Mouse (Mus musculus): ENCODE measurements around the gene Mvd. TPM values are rescaled to one million over a fixed set of nuclear protein-coding genes. Genes with fewer than 3 reads are reported as not detected.

Mvd gene
- total RNA-seq, 2 experiments from 2014 or later = 16.7 to 17.6 TPM

DNA sequence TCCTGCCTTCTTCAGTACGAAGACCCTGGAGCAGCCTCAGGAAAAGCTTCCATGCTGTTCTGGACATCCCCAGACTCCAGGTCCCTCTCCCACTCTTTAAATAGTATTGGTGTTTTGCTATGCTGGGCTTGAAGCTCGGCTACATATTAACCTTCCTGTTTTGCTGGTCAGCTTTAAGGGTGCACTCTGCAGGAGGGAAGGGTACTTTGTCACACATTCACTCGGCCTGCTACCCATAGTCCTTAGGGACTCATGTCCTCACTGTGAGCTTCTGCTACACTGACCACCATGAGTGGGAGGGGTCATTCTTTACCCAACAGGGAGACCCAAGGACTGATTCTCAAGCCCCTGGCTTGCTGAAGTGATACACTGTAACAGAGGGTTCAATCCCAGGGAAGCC lies 12.6 kb downstream of the Mvd start:
- TF ChIP-seq CTCF (conservative IDR thresholded peaks at IDR 0.05) = no peak
- H3K4me3 ChIP-seq = no peak overlapping the region
- H3K27ac ChIP-seq = no peak overlapping the region
- no peak for DNase-seq (ENCODE audit: low spot score in 2 of 2)

DNA sequence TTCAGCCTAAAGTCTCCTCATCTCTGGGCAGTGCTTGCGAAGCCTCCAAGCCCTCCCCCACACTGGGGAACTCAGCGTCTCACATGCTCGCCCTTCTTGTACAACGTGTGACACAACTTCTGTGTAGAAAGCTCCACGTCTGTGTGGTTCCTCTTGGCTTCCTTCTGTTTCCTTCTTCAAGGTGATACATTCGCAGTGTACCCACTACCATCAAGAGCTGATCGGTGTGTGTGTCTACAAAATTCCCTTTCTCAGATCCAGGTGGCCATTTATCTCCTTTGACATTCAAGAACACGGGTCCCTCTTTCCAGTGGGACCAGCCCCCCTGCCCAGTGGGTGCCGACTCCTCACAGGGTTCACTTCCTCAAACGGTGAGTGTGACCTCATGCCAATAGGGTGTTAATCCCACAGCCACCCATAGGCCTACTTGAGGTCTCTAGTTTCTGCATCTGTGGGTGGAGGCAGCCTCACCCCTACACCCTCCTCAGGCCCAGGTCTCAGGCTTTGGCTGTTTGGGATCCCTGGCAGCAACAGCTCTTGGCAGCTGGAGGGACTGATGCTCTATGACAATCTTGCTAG lies 13.1 kb downstream of the Mvd start:
- no peak overlapping the region for H3K4me3 ChIP-seq
- H3K27ac ChIP-seq = no peak overlapping the region
- TF ChIP-seq CTCF (conservative IDR thresholded peaks at IDR 0.05) = no peak
- no peak for DNase-seq (ENCODE audit: low spot score in 2 of 2)

DNA sequence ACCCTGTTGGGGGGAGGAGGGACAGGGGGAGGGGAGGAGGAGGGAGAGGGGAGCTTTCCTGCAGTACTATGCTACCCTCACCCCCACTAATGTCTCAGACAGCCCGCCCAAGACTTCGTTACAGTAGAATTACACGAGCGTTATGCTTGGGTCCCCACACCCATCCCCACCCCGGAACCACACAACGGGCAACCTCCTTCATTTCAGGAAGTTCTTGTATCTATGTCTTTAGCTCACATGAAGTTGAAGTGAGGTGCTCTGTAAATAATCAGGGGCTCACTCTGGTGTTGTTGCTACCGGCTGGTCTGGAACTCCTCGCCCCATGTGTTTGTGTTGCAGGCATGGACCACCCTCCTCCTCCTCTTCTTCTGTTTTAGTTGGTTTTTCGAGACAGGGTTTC lies 15.1 kb downstream of the Mvd start:
- no peak overlapping the region for H3K27ac ChIP-seq
- no peak for DNase-seq (ENCODE audit: low spot score in 2 of 2)
- TF ChIP-seq CTCF (conservative IDR thresholded peaks at IDR 0.05) = no peak
- H3K4me3 ChIP-seq = no peak overlapping the region

DNA sequence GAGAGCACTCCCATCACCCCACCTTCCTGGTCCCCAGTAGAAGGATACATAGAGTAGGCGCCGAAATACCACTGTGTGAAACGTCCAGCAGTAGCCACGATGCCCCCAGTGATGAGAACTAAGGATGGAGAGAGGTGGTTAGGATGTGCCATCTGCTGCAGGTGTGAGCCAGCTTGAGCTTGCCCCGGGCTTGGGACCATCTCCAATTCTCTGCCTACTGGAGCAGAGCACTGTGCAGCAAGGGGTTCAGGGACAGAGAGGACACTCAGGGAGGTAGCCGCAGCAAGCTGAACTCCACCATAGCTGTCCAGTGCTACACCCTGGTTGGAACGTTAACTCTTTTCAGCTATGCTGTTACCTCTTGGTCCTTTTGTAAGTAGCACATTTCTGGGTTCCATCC lies 15.6 kb downstream of the Mvd start:
- TF ChIP-seq CTCF (conservative IDR thresholded peaks at IDR 0.05) = no peak
- no peak for DNase-seq (ENCODE audit: low spot score in 2 of 2)
- no peak overlapping the region for H3K27ac ChIP-seq
- no peak overlapping the region for H3K4me3 ChIP-seq

DNA sequence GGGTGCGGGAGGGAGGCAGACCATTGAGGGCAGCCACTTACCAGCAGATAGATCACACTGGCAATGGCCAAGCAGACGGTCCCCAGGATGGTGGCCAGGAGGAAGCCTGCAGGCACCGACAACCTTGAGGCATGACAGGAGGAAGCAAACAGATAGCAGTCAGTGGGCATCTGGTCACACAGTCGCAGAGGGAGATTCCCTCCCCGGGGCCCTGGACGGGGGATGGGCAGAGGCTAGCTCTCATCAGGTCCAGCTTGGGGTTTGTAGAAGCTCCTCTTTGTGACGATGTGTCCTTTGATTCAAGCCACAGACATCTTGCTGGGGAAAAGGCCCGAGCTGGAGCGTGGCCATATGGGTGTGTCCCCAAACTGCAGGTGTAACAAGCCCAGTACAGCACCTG lies 17.1 kb downstream of the Mvd start:
- Histone ChIP-seq H3K4me3 (no peak overlapping the region), H3K27ac (no peak overlapping the region)
- no peak for DNase-seq (ENCODE audit: low spot score in 2 of 2)
- TF ChIP-seq CTCF (conservative IDR thresholded peaks at IDR 0.05) = no peak

DNA sequence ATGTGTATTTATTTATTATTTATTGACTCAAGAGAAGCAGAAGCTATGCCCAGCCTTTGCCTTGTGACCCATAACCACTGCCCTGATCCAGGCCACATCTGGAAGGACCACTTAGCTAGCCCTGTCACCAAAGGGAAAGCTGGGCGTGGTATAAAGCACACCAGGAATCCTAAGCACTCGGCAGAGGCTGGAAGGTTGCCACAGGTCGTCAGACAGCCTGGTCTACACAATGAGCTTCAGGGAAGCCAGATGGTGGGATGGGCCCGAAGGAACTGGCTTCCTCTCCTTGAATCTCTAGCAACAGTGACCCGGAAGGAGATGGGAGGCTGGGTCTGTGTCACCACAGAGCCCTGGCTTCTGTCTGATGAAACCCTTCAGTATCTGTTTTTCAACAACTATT lies 19.6 kb downstream of the Mvd start:
- no peak for TF ChIP-seq CTCF (conservative IDR thresholded peaks at IDR 0.05)
- H3K27ac ChIP-seq = no peak overlapping the region
- DNase-seq (ENCODE audit: low spot score in 2 of 2) = no peak
- H3K4me3 ChIP-seq = no peak overlapping the region

DNA sequence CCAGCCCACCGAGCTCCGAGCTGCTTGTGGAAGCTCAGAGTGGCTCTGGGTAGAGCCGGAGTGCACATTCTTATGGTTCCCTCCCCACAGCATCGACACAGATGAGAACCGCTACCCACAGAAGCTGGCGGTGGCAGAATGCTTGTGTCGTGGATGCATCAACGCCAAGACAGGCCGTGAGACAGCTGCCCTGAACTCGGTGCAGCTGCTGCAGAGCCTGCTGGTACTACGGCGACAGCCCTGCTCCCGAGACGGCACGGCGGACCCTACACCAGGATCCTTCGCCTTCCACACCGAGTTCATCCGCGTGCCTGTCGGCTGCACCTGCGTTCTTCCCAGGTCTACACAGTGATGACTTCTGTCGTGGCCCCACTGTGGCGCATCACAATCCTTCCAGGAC lies 20.0 kb downstream of the Mvd start:
- no peak overlapping the region for H3K27ac ChIP-seq
- DNase-seq (ENCODE audit: low spot score in 2 of 2) = no peak
- H3K4me3 ChIP-seq = no peak overlapping the region
- no peak for TF ChIP-seq CTCF (conservative IDR thresholded peaks at IDR 0.05)

DNA sequence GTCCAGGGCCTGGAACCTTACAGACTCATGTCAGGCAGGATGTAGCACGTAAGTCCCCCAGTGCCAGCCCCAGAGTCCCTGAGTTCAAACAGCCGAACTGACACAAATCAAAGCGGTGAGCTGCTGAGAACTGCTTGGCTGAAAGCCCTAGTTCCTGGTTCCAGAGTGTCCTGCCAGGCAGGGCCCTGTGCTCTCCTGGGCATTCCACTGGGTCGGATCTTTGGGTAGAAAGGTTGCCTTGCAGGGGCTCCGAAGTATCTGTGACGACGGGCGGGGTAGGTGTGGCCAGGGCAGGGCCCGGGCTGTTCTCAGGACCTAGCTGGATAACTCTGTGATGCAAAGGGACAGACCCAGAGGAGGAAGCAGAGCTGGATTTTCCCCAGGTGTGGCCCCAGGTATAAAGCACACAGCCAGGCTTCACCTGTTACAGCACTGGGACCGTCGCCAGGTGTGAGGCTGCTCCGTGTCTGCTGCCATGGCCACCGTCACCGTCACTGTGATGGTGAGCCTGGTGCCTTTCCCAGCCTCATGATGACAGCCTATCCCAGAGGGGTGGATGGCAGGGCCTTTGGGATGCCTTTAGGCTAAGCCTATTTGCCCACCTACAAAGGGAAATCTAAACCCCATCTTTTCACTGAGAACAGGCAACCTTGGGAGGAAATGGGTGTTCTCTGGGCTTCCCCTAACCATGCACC lies 21.7 kb downstream of the Mvd start, which contains the start of gene Il17c:
Gene Il17c (plus strand): TSS at position 645 of the 695 bp plus-strand sequence.
- no peak for DNase-seq (ENCODE audit: low spot score in 2 of 2)
- Histone ChIP-seq H3K4me3 (no peak within 1 kb of the TSS), H3K27ac (no peak within 1 kb of the TSS)
- TF ChIP-seq CTCF (conservative IDR thresholded peaks at IDR 0.05) = no peak

DNA sequence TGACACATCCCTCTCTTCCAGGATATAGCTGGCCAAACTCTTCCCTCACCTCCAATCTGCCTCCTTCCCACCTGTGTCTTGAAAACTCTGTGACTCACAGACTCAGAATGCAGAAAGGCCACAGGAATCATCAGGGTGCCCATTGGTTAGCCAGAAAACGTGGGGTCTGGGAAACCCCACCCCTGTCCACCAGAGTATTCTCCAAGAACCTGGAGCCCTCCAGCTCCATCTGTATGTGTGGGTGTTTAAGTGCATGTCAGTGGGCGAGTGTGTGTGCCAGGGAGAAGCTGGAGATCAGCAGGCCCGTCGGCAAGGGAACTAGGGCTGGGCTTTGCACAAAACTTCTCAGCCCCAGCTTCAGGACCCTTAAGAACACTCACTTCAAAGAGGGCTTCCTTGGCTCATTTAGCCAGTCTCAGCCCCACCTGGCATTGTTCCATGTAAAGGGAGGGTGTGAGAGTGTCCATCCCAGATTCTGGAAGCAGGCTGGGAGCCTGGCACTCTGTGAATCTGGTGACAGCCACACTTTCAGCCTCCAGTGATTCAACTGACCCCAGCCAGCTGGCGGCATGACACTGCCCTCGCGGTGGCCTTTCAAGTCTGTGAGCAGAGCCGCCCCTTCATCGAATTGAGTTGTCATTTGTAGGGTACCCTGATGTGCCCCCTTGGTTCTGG lies 23.2 kb downstream of the Mvd start:
- no peak overlapping the region for H3K27ac ChIP-seq
- TF ChIP-seq CTCF (conservative IDR thresholded peaks at IDR 0.05) = peak; percentile 16; the same call in 1 of the 2 replicates
- no peak overlapping the region for H3K4me3 ChIP-seq
- no peak for DNase-seq (ENCODE audit: low spot score in 2 of 2)

DNA sequence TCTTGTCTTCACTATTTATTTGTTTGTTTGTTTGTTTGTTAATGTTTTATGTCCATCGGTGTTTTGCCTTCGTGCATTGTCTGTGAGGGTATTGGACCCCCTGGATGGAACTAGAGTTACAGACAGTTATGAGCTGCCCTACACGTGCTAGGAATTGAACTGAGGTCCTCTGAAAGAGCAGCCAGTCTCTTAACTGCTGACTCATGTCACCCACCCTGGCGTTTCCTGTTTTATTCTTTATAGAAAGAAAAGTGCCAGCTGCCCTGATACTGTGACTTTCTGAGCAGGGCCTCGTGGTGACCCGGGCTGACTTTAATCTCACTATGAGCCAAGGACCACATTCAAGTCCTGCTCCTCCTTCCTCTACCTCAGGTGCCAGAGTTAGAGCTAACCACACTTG lies 27.7 kb downstream of the Mvd start:
- Histone ChIP-seq H3K27ac (no peak overlapping the region), H3K4me3 (no peak overlapping the region)
- no peak for DNase-seq (ENCODE audit: low spot score in 2 of 2)
- TF ChIP-seq CTCF (conservative IDR thresholded peaks at IDR 0.05) = no peak

DNA sequence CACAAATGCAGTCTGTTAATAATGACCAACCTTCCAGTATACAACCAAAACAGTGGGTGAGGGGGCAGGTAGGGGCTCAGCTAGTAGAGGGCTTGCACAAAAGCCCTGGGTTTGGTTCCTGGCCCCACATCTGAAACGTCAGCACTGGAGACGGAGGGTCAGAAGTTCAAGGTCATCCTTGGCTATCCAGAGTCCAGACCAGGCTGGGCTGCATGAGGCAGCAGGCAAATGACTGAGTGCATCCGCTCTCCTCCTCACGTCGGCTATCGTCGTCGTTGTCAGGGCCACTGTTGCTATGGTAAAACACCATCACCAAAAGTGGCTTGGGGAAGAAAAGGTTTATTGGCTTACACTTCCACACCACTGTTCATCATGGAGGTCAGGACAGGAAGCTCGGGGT lies 28.9 kb downstream of the Mvd start:
- DNase-seq (ENCODE audit: low spot score in 2 of 2) = no peak
- no peak for TF ChIP-seq CTCF (conservative IDR thresholded peaks at IDR 0.05)
- Histone ChIP-seq H3K27ac (no peak overlapping the region), H3K4me3 (no peak overlapping the region)

DNA sequence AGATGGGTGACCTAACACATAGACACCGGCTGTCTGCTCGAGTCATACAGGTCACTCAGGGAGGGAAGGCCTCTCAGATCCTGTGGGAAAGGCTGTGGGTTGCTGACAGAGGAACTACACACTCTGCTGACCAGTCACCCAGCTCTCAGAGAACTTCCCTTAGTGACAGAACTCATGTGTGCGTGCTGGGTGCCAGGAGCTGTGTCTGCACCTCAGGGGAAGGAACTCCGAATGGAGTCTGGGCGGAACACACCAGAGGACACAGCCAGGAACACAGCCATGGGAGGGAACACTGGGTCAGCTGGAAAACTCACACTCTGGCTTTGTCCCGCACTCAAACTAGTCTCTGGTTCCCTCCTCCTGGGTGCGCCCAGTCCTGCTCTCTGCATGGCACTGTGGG lies 35.5 kb downstream of the Mvd start:
- DNase-seq (ENCODE audit: low spot score in 2 of 2) = no peak
- TF ChIP-seq CTCF (conservative IDR thresholded peaks at IDR 0.05) = no peak
- no peak overlapping the region for H3K4me3 ChIP-seq
- H3K27ac ChIP-seq = no peak overlapping the region

DNA sequence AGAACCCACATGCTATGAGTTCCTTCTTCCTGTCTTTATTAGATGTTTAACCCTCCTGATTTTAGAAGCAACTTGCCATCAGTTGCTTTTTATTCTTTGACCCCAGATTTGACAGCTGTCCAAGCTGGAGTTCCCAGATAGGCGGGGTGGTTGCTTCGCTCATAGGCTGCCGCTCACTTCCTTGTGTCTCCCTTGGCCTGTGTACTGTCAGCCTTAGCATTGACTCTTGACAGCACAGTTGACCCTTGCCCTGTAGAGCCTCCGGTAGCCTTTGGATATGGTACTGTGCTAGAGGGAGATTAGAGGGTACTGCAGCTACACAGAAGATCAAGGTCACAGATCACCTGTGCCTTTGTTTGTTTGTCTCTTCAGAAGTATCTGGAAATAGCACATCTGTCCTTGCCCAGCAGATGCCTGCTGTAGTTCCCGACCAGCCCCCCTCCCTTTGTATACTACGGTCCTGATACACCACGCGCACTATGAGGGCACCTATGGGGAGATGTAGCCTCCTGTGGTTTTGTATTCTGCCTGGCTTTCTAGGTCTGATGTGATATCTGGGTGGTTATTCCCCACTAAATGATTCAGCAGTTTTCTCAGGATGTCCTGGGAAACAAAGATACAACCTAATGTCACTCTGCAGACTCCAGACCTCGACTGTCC lies 37.9 kb downstream of the Mvd start:
- no peak overlapping the region for H3K4me3 ChIP-seq
- no peak overlapping the region for H3K27ac ChIP-seq
- DNase-seq (ENCODE audit: low spot score in 2 of 2) = no peak
- no peak for TF ChIP-seq CTCF (conservative IDR thresholded peaks at IDR 0.05)

Data from layer of hippocampus, adult 2 months (tissue).